Mouse (Mus musculus) limb, embryonic 14.5 days (tissue): ENCODE data around the gene Fgfr2. TPM values are rescaled to one million over a fixed set of nuclear protein-coding genes. Genes with fewer than 3 reads are reported as not detected.

Source experiments
- ATAC-seq: fragments of 200-750 bp; cut with Nextera tagmentation; 2 replicates; pipeline ENCODE4 v1.8.0; 2017; ENCODE audit warnings: low read depth, moderate number of reproducible peaks, moderate TSS enrichment; ENCODE audit not compliant: low FRiP score
- DNase-seq: peaks from one replicate; pipeline ENCODE4 v3.0.0-alpha.2; 2015; ENCODE audit warnings: low spot score
- H3K27ac ChIP-seq: fragments of 300-500 bp; sonication (generic); replicated peaks from 2 replicates; pipeline ENCODE4 v1.5.1; 2014; ENCODE audit warnings: low read depth, mild to moderate bottlenecking, low read length, moderate library complexity, mixed read lengths
- H3K27me3 ChIP-seq: fragments of 300-500 bp; sonication (generic); 2 replicates; pipeline ENCODE4 v1.6.1; 2014; ENCODE audit warnings: low read length, mixed read lengths; ENCODE audit not compliant: control insufficient read depth, insufficient read depth
- H3K36me3 ChIP-seq: fragments of 300-500 bp; sonication (generic); 2 replicates; pipeline ENCODE4 v1.6.1; 2014; ENCODE audit warnings: mild to moderate bottlenecking, low read length, moderate library complexity, mixed read lengths; ENCODE audit not compliant: control insufficient read depth, insufficient read depth
- H3K4me1 ChIP-seq: fragments of 300-500 bp; sonication (generic); 2 replicates; pipeline ENCODE4 v1.6.1; 2014; ENCODE audit warnings: antibody characterized with exemption, low read length, mixed read lengths; ENCODE audit not compliant: control insufficient read depth, insufficient read depth
- H3K4me2 ChIP-seq: fragments of 300-500 bp; sonication (generic); replicated peaks from 2 replicates; pipeline ENCODE4 v1.6.1; 2014; ENCODE audit warnings: low read depth, mild to moderate bottlenecking, low read length, moderate library complexity; ENCODE audit not compliant: severe bottlenecking
- H3K4me3 ChIP-seq: fragments of 300-500 bp; sonication (generic); replicated peaks from 2 replicates; pipeline ENCODE4 v1.5.1; 2014; ENCODE audit warnings: low read length
- H3K9ac ChIP-seq: fragments of 300-500 bp; sonication (generic); 2 replicates; pipeline ENCODE4 v1.6.1; 2014; ENCODE audit warnings: mild to moderate bottlenecking, low read depth, low read length, moderate library complexity; ENCODE audit not compliant: severe bottlenecking
- H3K9me3 ChIP-seq: fragments of 300-500 bp; sonication (generic); 2 replicates; pipeline ENCODE4 v1.6.1; 2016; ENCODE audit warnings: low read length; ENCODE audit not compliant: control insufficient read depth
- POLR2A ChIP-seq: fragments of 200-500 bp; IDR thresholded peaks from 2 replicates; pipeline ENCODE4 v1.8.0; 2012; ENCODE audit warnings: inconsistent platforms, mild to moderate bottlenecking, moderate library complexity, borderline replicate concordance; ENCODE audit not compliant: insufficient read depth, insufficient read length; ENCODE audit errors: extremely low read depth
- WGBS: fragments of 180-500 bp; shearing (Covaris S2); extraction: QIAGEN DNeasy Blood & Tissue Kit; methylation state at CpG from one replicate; pipeline ENCODE4 v1.1.7; 2014; 5-methylcytosine and 5-hydroxymethylcytosine counted together
- polyA plus RNA-seq, 2 experiments: library from polyadenylated mRNA; depleted of rRNA in 1 of 2; stranded (reverse) in 1 of 2; unstranded in 1 of 2; fragments of >200 nt; fragmentation: Nextera tagmentation in 1 of 2; extraction: Ambion mirVana in 1 of 2; gene quantifications; 2 replicates each; pipeline versions ENCODE4 v1.2.1 to v1.2.3; 2012 to 2014

Fgfr2 gene
- polyA plus RNA-seq, 2 experiments, result 131 to 133 TPM

DNA sequence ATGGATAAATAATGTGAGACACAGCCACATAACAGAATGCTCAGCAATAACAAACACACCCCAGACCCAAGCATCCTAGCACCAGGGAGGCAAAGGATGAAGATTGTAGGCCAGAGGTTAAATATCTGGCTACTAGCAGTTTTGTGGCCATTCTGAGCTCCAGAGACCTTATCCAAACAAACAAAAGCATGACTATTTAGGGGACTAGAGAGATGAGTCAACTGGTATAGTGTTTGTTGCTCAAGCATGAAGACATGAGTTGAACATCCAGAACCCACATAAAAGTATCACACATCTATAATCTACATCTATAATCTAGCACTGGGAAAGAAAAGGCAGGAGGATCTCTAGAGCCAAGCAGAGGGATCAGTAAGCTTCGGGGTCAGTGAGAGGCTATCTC is 280.7 kb downstream of the Fgfr2 start:
- ATAC-seq (no peak), DNase-seq (no peak)
- H3K4me2 ChIP-seq, result no peak overlapping the region
- no peak for TF ChIP-seq POLR2A
- H3K4me3 ChIP-seq, result no peak overlapping the region
- H3K9ac ChIP-seq, result no peak overlapping the region
- no peak overlapping the region for H3K27ac ChIP-seq
- WGBS, result 94% methylated on average over 1 of the region's 1 CpGs
- no peaks in the 10 kb centered on the region for H3K27me3 ChIP-seq
- H3K4me1 ChIP-seq, result no peaks in the 10 kb centered on the region
- no peaks in the 10 kb centered on the region for H3K9me3 ChIP-seq
- peaks cover 51% of the 10 kb centered on the region for H3K36me3 ChIP-seq

DNA sequence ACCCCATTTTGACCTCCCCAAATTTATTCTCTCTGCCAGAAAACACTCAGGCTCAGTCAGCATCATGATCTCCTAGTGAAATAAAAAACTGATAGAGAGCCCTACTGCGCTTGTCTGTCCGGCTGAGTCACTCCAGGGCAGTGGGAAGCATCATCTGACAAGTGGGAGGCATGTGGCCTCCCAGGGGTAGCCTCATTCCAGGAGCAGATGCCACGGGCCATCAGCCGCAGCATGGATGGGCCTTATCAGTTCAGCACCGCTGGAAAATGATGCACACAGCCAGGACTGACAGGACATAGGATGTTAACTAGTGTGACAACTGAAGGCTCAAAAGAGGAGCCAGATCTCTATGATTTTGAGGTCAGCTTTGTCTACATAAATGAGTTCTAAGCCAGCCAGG is 281.9 kb downstream of the Fgfr2 start:
- Histone ChIP-seq H3K9ac (no peak overlapping the region), H3K9me3 (no peaks in the 10 kb centered on the region), H3K4me1 (no peaks in the 10 kb centered on the region), H3K36me3 (peaks cover 51% of the 10 kb centered on the region), H3K27ac (no peak overlapping the region), H3K27me3 (no peaks in the 10 kb centered on the region), H3K4me3 (no peak overlapping the region), H3K4me2 (no peak overlapping the region)
- DNase-seq (no peak), ATAC-seq (no peak)
- TF ChIP-seq POLR2A, result no peak
- WGBS, result 87% methylated on average over 5 of the region's 5 CpGs

DNA sequence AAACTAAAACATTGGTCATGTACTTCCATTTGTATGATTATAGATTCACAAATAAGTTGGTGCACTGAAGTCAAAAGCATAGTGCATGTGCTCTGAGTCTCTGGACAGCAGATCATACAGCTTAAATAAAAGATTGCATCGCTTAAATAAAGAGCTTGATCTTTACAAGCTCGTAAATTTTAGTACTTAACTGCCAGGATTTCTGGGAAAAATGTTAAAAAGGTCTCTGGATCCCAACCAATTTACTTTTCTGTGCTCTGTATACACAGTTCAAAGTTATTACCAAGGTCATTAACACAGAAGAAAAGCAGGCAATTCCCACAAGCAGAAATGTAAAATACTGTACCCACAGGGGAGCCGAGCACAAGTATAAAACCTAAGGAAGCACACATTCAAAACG is 292.2 kb downstream of the Fgfr2 start:
- H3K4me3 ChIP-seq, result no peak overlapping the region
- H3K27me3 ChIP-seq, result no peaks in the 10 kb centered on the region
- no peaks in the 10 kb centered on the region for H3K4me1 ChIP-seq
- H3K36me3 ChIP-seq, result peaks cover 53% of the 10 kb centered on the region
- ATAC-seq, result no peak
- H3K9ac ChIP-seq, result no peak overlapping the region
- H3K9me3 ChIP-seq, result no peaks in the 10 kb centered on the region
- WGBS, result 22% methylated on average over 4 of the region's 4 CpGs
- no peak overlapping the region for H3K27ac ChIP-seq
- no peak overlapping the region for H3K4me2 ChIP-seq
- no peak for TF ChIP-seq POLR2A
- DNase-seq, result no peak

DNA sequence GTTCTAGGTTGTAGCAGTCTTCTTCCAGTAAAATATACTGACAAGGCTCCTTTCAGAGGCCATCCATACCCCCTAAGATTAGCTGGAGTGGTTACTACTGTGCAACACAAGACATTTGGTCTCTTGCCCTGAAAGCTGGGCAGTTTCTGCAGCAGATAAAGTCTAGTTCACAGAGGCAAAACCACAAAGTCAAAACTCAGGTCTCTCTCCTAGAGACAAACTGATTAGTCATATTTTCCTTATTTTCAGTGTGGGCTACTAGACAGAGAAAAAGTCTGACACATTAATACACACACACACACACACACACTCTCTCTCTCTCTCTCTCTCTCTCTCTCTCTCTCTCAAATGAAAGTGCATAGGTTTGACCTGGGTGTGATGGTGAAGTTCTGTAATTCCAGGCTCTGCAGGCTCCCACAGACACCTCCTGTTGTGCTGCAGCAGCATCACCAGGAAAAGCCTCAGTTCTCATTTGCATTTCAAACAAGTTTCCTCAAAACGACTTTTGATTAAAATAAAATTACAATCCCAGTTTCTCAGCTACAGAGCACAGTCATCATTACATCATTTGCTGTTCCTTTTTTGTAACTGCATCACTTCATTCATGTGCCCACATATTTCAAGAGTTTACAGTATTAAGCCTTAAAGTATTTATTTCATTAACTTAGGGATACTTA is 298.7 kb downstream of the Fgfr2 start:
- Histone ChIP-seq H3K27me3 (no peaks in the 10 kb centered on the region), H3K4me2 (no peak overlapping the region), H3K4me1 (no peaks in the 10 kb centered on the region), H3K4me3 (no peak overlapping the region), H3K9me3 (no peaks in the 10 kb centered on the region), H3K9ac (no peak overlapping the region), H3K36me3 (peaks cover 40% of the 10 kb centered on the region), H3K27ac (no peak overlapping the region)
- TF ChIP-seq POLR2A, result no peak
- DNase-seq (no peak), ATAC-seq (no peak)
- 15% methylated on average over 1 of the region's 1 CpGs for WGBS

DNA sequence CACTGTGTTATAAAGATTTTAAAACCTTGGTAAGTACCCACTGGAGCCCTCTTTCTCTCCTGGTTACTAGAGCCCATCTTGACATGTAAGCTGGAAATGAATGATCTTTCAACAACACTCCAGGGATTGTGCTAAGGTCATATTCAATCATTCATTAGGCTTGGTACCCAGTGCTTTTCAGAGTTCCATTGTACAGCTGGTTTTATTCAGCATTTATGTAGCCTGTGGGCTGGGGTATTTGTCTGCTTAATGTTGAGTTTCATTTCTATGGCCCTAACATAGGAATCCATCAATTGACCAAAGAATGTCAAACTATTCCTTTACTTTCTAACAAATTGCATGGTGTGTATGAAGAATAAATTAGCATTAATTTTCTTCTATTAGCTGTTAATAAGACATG is 299.3 kb downstream of the Fgfr2 start:
- no peak for TF ChIP-seq POLR2A
- Histone ChIP-seq H3K4me1 (no peaks in the 10 kb centered on the region), H3K9ac (no peak overlapping the region), H3K36me3 (peaks cover 40% of the 10 kb centered on the region), H3K27me3 (no peaks in the 10 kb centered on the region), H3K9me3 (no peaks in the 10 kb centered on the region), H3K4me3 (no peak overlapping the region), H3K4me2 (no peak overlapping the region), H3K27ac (no peak overlapping the region)
- DNase-seq (no peak), ATAC-seq (no peak)
